Mouse (Mus musculus): ENCODE data around the gene Ccdc73. TPM values are rescaled to one million over a fixed set of nuclear protein-coding genes. Genes with fewer than 3 reads are reported as not detected.
"Not testable (repeated sequence)": the region's sequence is repeated elsewhere in the genome, so short reads cannot be mapped to it uniquely, and the experiment has no call there.

Gene Ccdc73
- total RNA-seq (2014; rRNA removed; ENCODE audit: low replicate concordance) (not detected in 2 replicates), polyA plus RNA-seq (2015; fragmentation: Nextera tagmentation; extraction: Ambion mirVana) (12.6 and 18.2 TPM in 2 replicates)

GRCm38 (mm10) chr2:104867282-104867855 lies at the start of gene Ccdc73:
Ccdc73 (plus strand) TSS chr2:104867805.
- WGBS = 59% methylated on average over 13 of the region's 13 CpGs

GRCm38 (mm10) chr2:104818763-104819162 lies 48.8 kb upstream of the Ccdc73 start:
- H3K9me3 ChIP-seq (replicated peaks; ENCODE audit: control insufficient read depth, low read length); DNase-seq (ENCODE audit: low spot score); H3K27ac ChIP-seq (ENCODE audit: low read depth); ATAC-seq (ENCODE audit: insufficient read depth, low read depth); H3K9ac ChIP-seq (replicated peaks; ENCODE audit: low read depth, low read length); H3K4me2 ChIP-seq (ENCODE audit: low read depth, low read length); H3K27me3 ChIP-seq (ENCODE audit: control insufficient read depth, insufficient read depth, low read length); H3K4me3 ChIP-seq (ENCODE audit: low read depth, low read length); H3K36me3 ChIP-seq (replicated peaks; ENCODE audit: control insufficient read depth, insufficient read depth, low read length): not testable (repeated sequence)
- peaks cover 12% of the 10 kb centered on the region; the same call in 1 of the 2 replicates for H3K4me1 ChIP-seq (ENCODE audit: control insufficient read depth, insufficient read depth)
- 88% methylated on average over 3 of the region's 3 CpGs for WGBS

More at GRCm38 (mm10) chr2:104867282-104867855, at the start of gene Ccdc73:
- Histone ChIP-seq H3K4me1 (ENCODE audit: control insufficient read depth, insufficient read depth) (no peaks in the 10 kb centered on the region), H3K9ac (replicated peaks; ENCODE audit: low read depth, low read length) (no peak within 1 kb of the TSS), H3K4me3 (ENCODE audit: low read depth, low read length) (no peak within 1 kb of the TSS), H3K9me3 (replicated peaks; ENCODE audit: control insufficient read depth, low read length) (peaks cover 5% of the 10 kb centered on the region; the same call in 1 of the 2 replicates), H3K27me3 (ENCODE audit: control insufficient read depth, insufficient read depth, low read length) (no peaks in the 10 kb centered on the region), H3K4me2 (ENCODE audit: low read depth, low read length) (no peak within 1 kb of the TSS), H3K36me3 (replicated peaks; ENCODE audit: control insufficient read depth, insufficient read depth, low read length) (no peaks in the 10 kb centered on the region), H3K27ac (ENCODE audit: low read depth) (no peak within 1 kb of the TSS)
- DNase-seq (ENCODE audit: low spot score) = peak; percentile 8
- ATAC-seq (ENCODE audit: insufficient read depth, low read depth) = 0 out of 2 replicates have a peak, but pooled peaks have one; percentile 24
- no peak for TF ChIP-seq CTCF (IDR thresholded peaks at IDR 0.05; ENCODE audit: low read depth)

- ATAC-seq (ENCODE audit: insufficient read depth, low read depth) (no peak), DNase-seq (ENCODE audit: low spot score) (no peak)
- no peaks in the 10 kb centered on the region for H3K27me3 ChIP-seq (ENCODE audit: control insufficient read depth, insufficient read depth, low read length)
- H3K9me3 ChIP-seq (replicated peaks; ENCODE audit: control insufficient read depth, low read length) = no peaks in the 10 kb centered on the region
- H3K9ac ChIP-seq (replicated peaks; ENCODE audit: low read depth, low read length) = no peak overlapping the region
- no peak overlapping the region for H3K4me3 ChIP-seq (ENCODE audit: low read depth, low read length)
- no peaks in the 10 kb centered on the region for H3K36me3 ChIP-seq (replicated peaks; ENCODE audit: control insufficient read depth, insufficient read depth, low read length)
- WGBS = 86% methylated on average over 4 of the region's 4 CpGs
- no peak overlapping the region for H3K27ac ChIP-seq (ENCODE audit: low read depth)
- H3K4me1 ChIP-seq (ENCODE audit: control insufficient read depth, insufficient read depth) = no peaks in the 10 kb centered on the region
- H3K4me2 ChIP-seq (ENCODE audit: low read depth, low read length) = no peak overlapping the region
- TF ChIP-seq EP300 (IDR thresholded peaks at IDR 0.05; ENCODE audit: low read depth) (no peak), CTCF (IDR thresholded peaks at IDR 0.05; ENCODE audit: low read depth) (no peak)
Measured at GRCm38 (mm10) chr2:104826191-104826590, 41.4 kb upstream of the Ccdc73 start.

DNA sequence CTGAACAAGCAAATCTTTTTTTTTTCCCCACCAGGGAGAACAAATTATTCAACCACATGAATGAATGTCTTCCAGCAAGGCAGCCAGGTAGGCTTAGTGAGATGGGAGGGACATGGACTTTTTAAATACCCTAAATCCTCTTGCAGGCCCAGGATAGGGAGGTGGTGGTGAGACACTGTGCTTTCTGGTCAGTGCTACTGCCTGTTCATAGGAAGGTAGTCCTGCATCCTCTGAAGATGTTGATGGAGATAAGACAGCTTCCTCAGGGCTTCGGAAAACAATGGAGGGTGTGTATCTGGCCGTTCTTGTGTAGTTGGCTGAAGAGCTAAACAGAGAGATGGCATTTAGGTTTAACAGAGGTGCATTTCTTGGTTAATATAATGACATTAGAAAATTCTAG lies 35.1 kb upstream of the Ccdc73 start:
- TF ChIP-seq CTCF (IDR thresholded peaks at IDR 0.05; ENCODE audit: low read depth) = no peak
- no peak for TF ChIP-seq EP300 (IDR thresholded peaks at IDR 0.05; ENCODE audit: low read depth)
- 74% methylated on average over 2 of the region's 2 CpGs for WGBS
- H3K36me3 ChIP-seq (replicated peaks; ENCODE audit: control insufficient read depth, insufficient read depth, low read length) = no peaks in the 10 kb centered on the region
- no peaks in the 10 kb centered on the region for H3K9me3 ChIP-seq (replicated peaks; ENCODE audit: control insufficient read depth, low read length)
- H3K4me3 ChIP-seq (ENCODE audit: low read depth, low read length) = no peak overlapping the region
- no peak overlapping the region for H3K9ac ChIP-seq (replicated peaks; ENCODE audit: low read depth, low read length)
- no peak overlapping the region for H3K4me2 ChIP-seq (ENCODE audit: low read depth, low read length)
- no peak for ATAC-seq (ENCODE audit: insufficient read depth, low read depth)
- no peak for DNase-seq (ENCODE audit: low spot score)
- no peak overlapping the region for H3K27ac ChIP-seq (ENCODE audit: low read depth)
- no peaks in the 10 kb centered on the region for H3K27me3 ChIP-seq (ENCODE audit: control insufficient read depth, insufficient read depth, low read length)
- no peaks in the 10 kb centered on the region for H3K4me1 ChIP-seq (ENCODE audit: control insufficient read depth, insufficient read depth)

GRCm38 (mm10) chr2:104840974-104841373 lies 26.6 kb upstream of the Ccdc73 start:
- TF ChIP-seq CTCF (IDR thresholded peaks at IDR 0.05; ENCODE audit: low read depth) (no peak), EP300 (IDR thresholded peaks at IDR 0.05; ENCODE audit: low read depth) (no peak)
- H3K4me1 ChIP-seq (ENCODE audit: control insufficient read depth, insufficient read depth) = no peaks in the 10 kb centered on the region
- DNase-seq (ENCODE audit: low spot score) (no peak), ATAC-seq (ENCODE audit: insufficient read depth, low read depth) (no peak)
- no peaks in the 10 kb centered on the region for H3K9me3 ChIP-seq (replicated peaks; ENCODE audit: control insufficient read depth, low read length)
- no peaks in the 10 kb centered on the region for H3K27me3 ChIP-seq (ENCODE audit: control insufficient read depth, insufficient read depth, low read length)
- no peak overlapping the region for H3K9ac ChIP-seq (replicated peaks; ENCODE audit: low read depth, low read length)
- H3K27ac ChIP-seq (ENCODE audit: low read depth) = no peak overlapping the region
- H3K36me3 ChIP-seq (replicated peaks; ENCODE audit: control insufficient read depth, insufficient read depth, low read length) = no peaks in the 10 kb centered on the region
- H3K4me2 ChIP-seq (ENCODE audit: low read depth, low read length) = no peak overlapping the region
- H3K4me3 ChIP-seq (ENCODE audit: low read depth, low read length) = no peak overlapping the region

- WGBS = 80% methylated on average over 7 of the region's 7 CpGs
- Histone ChIP-seq H3K27me3 (ENCODE audit: control insufficient read depth, insufficient read depth, low read length) (no peaks in the 10 kb centered on the region), H3K9ac (replicated peaks; ENCODE audit: low read depth, low read length) (no peak overlapping the region), H3K4me2 (ENCODE audit: low read depth, low read length) (no peak overlapping the region), H3K4me3 (ENCODE audit: low read depth, low read length) (no peak overlapping the region), H3K36me3 (replicated peaks; ENCODE audit: control insufficient read depth, insufficient read depth, low read length) (no peaks in the 10 kb centered on the region), H3K9me3 (replicated peaks; ENCODE audit: control insufficient read depth, low read length) (no peaks in the 10 kb centered on the region), H3K4me1 (ENCODE audit: control insufficient read depth, insufficient read depth) (no peaks in the 10 kb centered on the region), H3K27ac (ENCODE audit: low read depth) (no peak overlapping the region)
- no peak for DNase-seq (ENCODE audit: low spot score)
- ATAC-seq (ENCODE audit: insufficient read depth, low read depth) = no peak
- TF ChIP-seq EP300 (IDR thresholded peaks at IDR 0.05; ENCODE audit: low read depth) (no peak), CTCF (IDR thresholded peaks at IDR 0.05; ENCODE audit: low read depth) (no peak)
Measured at GRCm38 (mm10) chr2:104841736-104842135, 25.9 kb upstream of the Ccdc73 start.

Data from heart, postnatal 0 days (tissue).